Mouse (Mus musculus) hindbrain, embryonic 12.5 days (tissue): ENCODE results near the gene Shroom4. TPM values are rescaled to one million over a fixed set of nuclear protein-coding genes. Genes with fewer than 3 reads are reported as not detected.
"Not testable (repeated sequence)": the region's sequence is repeated elsewhere in the genome, so short reads cannot be mapped to it uniquely, and the experiment has no call there.

Experiments used
- ATAC-seq: fragments of 200-750 bp; cut with Nextera tagmentation; 2 replicates; pipeline ENCODE4 v1.8.0; 2017; ENCODE audit warnings: moderate TSS enrichment; ENCODE audit not compliant: low FRiP score
- H3K27ac ChIP-seq: fragments of 300-500 bp; sonication (generic); 2 replicates; pipeline ENCODE4 v1.5.1; 2016; ENCODE audit warnings: mild to moderate bottlenecking
- H3K27me3 ChIP-seq: fragments of 300-500 bp; sonication (generic); 2 replicates; pipeline ENCODE4 v1.6.1; 2016; ENCODE audit warnings: mild to moderate bottlenecking
- H3K36me3 ChIP-seq: fragments of 300-500 bp; sonication (generic); 2 replicates; pipeline ENCODE4 v1.6.1; 2016; ENCODE audit warnings: mild to moderate bottlenecking
- H3K4me1 ChIP-seq: fragments of 300-500 bp; sonication (generic); 2 replicates; pipeline ENCODE4 v1.6.1; 2016
- H3K4me2 ChIP-seq: fragments of 300-500 bp; sonication (generic); replicated peaks from 2 replicates; pipeline ENCODE4 v1.6.1; 2016; ENCODE audit warnings: mild to moderate bottlenecking
- H3K4me3 ChIP-seq: fragments of 300-500 bp; sonication (generic); 2 replicates; pipeline ENCODE4 v1.5.1; 2016; ENCODE audit warnings: mild to moderate bottlenecking
- H3K9ac ChIP-seq: fragments of 300-500 bp; sonication (generic); 2 replicates; pipeline ENCODE4 v1.6.1; 2016; ENCODE audit warnings: mild to moderate bottlenecking, moderate library complexity
- H3K9me3 ChIP-seq: fragments of 300-500 bp; sonication (generic); replicated peaks from 2 replicates; pipeline ENCODE4 v1.6.1; 2016; ENCODE audit warnings: mild to moderate bottlenecking
- WGBS: fragments of 180-500 bp; shearing (Covaris S2); methylation state at CpG from one replicate; pipeline ENCODE4 v1.1.7; 2016; 5-methylcytosine and 5-hydroxymethylcytosine counted together
- polyA plus RNA-seq: library from polyadenylated mRNA; unstranded; fragments of >200 nt; fragmentation: Nextera tagmentation; extraction: Ambion mirVana; gene quantifications from 2 replicates; pipeline ENCODE4 v1.2.1, GENCODE M21; 2016

Gene Shroom4
- polyA plus RNA-seq, 1 experiment from 2014 or later, result 5.0 TPM

DNA sequence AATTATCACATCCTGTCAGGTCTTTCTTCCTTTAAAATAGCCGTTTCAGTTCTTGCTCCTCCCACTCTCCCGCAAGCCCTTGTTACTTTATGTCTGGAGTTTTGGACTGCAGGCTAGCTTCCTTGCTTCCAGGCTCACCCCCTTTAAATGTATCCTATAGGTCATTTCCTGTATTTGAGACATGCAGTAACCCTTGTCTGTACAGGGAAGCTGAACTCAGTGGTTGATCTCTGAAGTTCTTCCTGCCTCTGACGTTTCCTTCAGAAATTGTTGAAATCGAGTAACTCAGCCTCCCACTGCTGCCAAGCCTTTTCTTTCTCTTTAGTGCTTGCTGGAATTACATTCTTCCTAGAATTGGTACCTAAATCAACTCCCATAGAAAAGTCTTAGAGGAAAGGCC, 18.5 kb downstream of the Shroom4 start:
- ATAC-seq, result no peak
- no peaks in the 10 kb centered on the region for H3K27me3 ChIP-seq
- no peak overlapping the region for H3K27ac ChIP-seq
- 48% methylated on average over 4 of the region's 4 CpGs for WGBS
- H3K36me3 ChIP-seq, result no peaks in the 10 kb centered on the region
- H3K9ac ChIP-seq, result no peak overlapping the region
- H3K4me2 ChIP-seq, result no peak overlapping the region
- no peaks in the 10 kb centered on the region for H3K4me1 ChIP-seq
- H3K9me3 ChIP-seq, result no peaks in the 10 kb centered on the region
- H3K4me3 ChIP-seq, result no peak overlapping the region

DNA sequence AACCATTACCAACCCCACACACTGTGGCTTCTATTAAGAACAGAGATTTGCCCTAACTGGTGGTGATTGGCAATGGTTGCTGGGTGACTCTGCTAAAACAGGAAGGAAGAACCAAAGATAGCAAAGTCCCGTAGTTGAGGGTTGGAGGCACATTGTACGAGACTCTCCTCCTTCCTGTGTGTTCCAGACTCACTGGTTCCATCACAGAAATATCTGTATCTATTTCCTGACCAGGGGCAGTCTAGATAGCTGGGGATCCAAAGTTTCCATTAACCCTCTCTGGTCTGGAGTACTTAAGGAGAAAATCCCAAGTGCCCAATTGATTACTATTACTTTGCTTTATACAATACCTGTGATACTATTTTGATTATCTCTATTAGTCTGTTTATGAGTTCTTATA, 35.6 kb downstream of the Shroom4 start:
- Histone ChIP-seq H3K27ac (no peak overlapping the region), H3K9ac (no peak overlapping the region), H3K4me1 (no peaks in the 10 kb centered on the region), H3K9me3 (no peaks in the 10 kb centered on the region), H3K4me3 (no peak overlapping the region), H3K4me2 (no peak overlapping the region), H3K27me3 (no peaks in the 10 kb centered on the region), H3K36me3 (no peaks in the 10 kb centered on the region)
- no peak for ATAC-seq
- 81% methylated on average over 2 of the region's 2 CpGs for WGBS

DNA sequence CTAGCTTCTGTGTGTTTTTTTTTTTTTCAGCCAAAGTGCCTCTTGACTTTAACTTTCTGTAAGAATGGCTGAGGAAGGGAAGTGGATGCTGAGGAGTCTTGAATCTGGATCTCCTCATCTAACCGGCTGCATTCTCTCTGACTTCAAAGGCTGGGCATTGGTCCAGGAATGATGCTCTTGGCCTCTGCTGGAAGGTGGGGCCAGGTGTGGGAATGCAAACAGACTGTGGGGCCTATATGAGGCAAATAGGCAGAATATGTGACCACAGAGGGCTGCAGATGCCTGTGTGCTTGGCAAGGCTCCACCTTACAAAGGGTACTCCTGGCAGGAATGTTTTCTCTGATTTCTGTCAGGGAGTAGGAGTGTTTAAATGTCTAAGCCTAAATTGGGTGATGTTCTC, 46.8 kb downstream of the Shroom4 start:
- Histone ChIP-seq H3K27ac (no peak overlapping the region), H3K36me3 (no peaks in the 10 kb centered on the region), H3K4me3 (no peak overlapping the region), H3K4me1 (no peaks in the 10 kb centered on the region), H3K27me3 (no peaks in the 10 kb centered on the region), H3K9me3 (no peaks in the 10 kb centered on the region), H3K9ac (no peak overlapping the region), H3K4me2 (no peak overlapping the region)
- WGBS, result 52% methylated on average over 1 of the region's 1 CpGs
- no peak for ATAC-seq

DNA sequence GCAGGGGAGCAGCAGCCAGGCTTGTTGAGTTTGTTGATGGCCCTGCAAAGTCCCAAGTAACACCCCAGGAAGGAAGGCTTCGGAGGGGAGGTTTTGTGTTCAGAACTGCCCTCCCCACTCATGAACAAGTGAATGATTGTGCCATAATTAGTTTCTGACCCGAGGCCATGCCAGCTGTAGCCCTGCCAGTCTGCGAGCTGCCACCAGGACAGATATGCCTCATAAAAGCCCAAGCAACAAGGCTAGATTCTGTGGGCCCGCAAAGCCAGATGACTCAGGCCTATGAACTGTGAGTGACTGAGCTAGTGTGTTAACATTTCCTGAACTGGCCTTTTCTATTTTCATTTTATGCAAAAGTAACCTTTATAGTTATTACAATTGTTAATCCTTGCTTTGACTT, 48.3 kb downstream of the Shroom4 start:
- Histone ChIP-seq H3K9ac (no peak overlapping the region), H3K36me3 (no peaks in the 10 kb centered on the region), H3K9me3 (no peaks in the 10 kb centered on the region), H3K27me3 (no peaks in the 10 kb centered on the region), H3K27ac (no peak overlapping the region), H3K4me3 (no peak overlapping the region), H3K4me2 (no peak overlapping the region), H3K4me1 (no peaks in the 10 kb centered on the region)
- 70% methylated on average over 4 of the region's 4 CpGs for WGBS
- ATAC-seq, result no peak

DNA sequence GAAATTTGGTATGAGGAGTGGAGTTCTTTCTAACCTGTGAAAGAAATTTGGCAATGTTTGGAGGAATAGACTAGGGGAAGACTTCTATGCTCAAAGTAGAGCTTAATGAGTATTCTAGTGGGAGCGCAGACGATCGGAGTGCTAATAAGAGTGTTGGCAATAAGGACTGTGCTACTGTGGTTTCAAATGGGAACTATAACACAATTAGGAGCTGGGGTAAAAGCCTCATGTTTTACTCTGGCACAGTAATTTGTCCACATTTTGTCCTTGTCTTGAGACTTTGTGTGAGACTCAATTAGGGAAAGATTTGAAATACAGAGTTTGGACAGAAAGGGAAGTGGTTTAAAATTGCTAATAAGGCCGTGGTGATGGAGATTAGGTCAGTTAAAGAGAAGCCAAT, 53.6 kb downstream of the Shroom4 start:
- Histone ChIP-seq H3K27ac (no peak overlapping the region), H3K9me3 (no peaks in the 10 kb centered on the region), H3K4me2 (no peak overlapping the region), H3K4me3 (no peak overlapping the region), H3K9ac (no peak overlapping the region), H3K36me3 (no peaks in the 10 kb centered on the region), H3K4me1 (no peaks in the 10 kb centered on the region), H3K27me3 (no peaks in the 10 kb centered on the region)
- no peak for ATAC-seq
- WGBS, result 79% methylated on average over 4 of the region's 4 CpGs

DNA sequence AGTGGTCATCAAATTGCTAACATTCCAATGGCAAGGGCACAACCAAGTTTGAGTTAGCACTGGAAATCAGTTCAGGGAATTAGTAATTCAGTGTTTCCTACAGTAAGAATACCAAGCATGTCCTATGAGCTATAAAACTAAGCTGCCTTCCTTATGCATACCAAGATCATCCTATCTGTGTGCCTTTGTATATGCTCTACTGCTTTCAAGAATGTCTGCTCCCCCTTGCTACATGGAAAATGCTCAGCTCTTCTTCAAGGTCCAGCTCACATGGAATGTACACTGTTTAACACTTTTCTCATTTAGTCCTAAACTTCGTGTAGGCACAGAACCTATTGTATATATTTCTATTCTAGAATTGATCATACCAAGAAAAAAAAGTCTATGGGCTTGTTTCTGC, 69.6 kb downstream of the Shroom4 start:
- not testable (repeated sequence) for H3K36me3 ChIP-seq, H3K4me3 ChIP-seq, H3K9me3 ChIP-seq, ATAC-seq, H3K27ac ChIP-seq, H3K27me3 ChIP-seq, H3K4me2 ChIP-seq, H3K9ac ChIP-seq, H3K4me1 ChIP-seq
- WGBS, result no CpG with 5 or more reads among the region's 1 CpGs

DNA sequence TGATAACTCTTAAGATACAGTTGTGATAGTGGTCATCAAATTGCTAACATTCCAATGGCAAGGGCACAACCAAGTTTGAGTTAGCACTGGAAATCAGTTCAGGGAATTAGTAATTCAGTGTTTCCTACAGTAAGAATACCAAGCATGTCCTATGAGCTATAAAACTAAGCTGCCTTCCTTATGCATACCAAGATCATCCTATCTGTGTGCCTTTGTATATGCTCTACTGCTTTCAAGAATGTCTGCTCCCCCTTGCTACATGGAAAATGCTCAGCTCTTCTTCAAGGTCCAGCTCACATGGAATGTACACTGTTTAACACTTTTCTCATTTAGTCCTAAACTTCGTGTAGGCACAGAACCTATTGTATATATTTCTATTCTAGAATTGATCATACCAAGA, 72.9 kb downstream of the Shroom4 start:
- H3K27ac ChIP-seq, H3K4me3 ChIP-seq, H3K27me3 ChIP-seq, H3K36me3 ChIP-seq, ATAC-seq, H3K4me1 ChIP-seq, H3K9ac ChIP-seq, H3K4me2 ChIP-seq, H3K9me3 ChIP-seq: not testable (repeated sequence)
- no CpG with 5 or more reads among the region's 1 CpGs for WGBS

DNA sequence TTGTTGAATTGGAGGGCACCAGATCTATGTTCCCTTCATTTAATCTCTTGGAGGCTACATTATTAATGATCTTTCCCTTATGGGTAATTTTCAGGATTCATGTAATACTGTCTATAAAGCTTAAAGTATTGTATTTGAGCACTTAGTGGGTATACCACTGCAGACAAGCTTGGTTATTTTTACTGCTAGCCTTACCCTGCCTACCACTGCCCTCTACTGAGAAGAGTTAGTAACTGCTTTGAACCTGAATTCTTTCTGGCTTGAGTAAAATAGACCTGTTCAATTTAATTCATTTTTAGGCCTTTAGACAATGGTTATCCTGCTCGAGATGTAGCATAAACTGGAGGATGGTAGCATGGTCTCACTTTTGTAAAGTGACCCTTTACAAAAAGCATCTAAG, 75.5 kb downstream of the Shroom4 start:
- Histone ChIP-seq H3K9ac (no peak overlapping the region), H3K27ac (no peak overlapping the region), H3K4me2 (no peak overlapping the region), H3K36me3 (no peaks in the 10 kb centered on the region), H3K4me1 (no peaks in the 10 kb centered on the region), H3K9me3 (no peaks in the 10 kb centered on the region), H3K27me3 (no peaks in the 10 kb centered on the region), H3K4me3 (no peak overlapping the region)
- 55% methylated on average over 1 of the region's 1 CpGs for WGBS
- ATAC-seq, result no peak

DNA sequence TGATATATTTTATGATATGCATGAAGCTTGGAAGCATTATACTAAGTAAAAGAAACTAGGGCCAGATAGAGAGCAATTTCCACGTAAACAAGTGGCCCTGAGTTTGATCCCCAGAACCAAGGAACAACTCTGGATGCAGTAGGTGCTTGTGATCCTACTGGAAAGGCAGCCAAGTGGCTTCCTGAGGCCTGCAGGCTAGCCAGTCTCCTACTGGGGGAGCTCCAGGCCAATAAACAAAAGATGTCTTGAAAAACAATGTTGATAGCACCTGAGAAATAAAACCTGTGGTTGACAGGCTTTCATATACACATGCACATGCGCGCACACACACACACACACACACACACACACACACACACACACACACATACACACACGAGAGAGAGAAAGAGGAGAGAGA, 82.6 kb downstream of the Shroom4 start:
- Histone ChIP-seq H3K4me3 (no peak overlapping the region), H3K4me2 (no peak overlapping the region), H3K9me3 (no peaks in the 10 kb centered on the region), H3K36me3 (no peaks in the 10 kb centered on the region), H3K4me1 (peaks cover 2% of the 10 kb centered on the region; the same call in 1 of the 2 replicates), H3K9ac (no peak overlapping the region), H3K27me3 (no peaks in the 10 kb centered on the region), H3K27ac (no peak overlapping the region)
- no peak for ATAC-seq
- WGBS, result 78% methylated on average over 4 of the region's 4 CpGs

DNA sequence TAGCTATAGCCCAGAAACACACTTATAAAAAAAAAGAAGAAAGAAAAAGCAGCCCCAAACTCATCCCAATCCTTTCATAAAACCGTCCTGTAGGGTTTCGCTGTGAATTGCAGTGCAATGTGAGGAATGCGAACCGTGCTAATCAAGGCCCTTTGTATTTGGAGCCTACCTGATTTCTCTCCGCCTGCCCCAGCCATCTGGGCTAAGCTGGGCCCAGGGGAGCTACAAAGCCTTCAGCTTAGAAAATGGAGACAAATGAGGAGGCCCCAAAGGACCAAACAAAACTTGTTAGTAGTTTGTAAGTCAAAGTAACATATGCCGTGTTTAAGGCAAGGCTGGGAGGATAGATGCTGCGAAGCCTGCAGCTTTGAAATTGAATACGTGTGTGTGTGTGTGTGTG, 84.2 kb downstream of the Shroom4 start:
- Histone ChIP-seq H3K27ac (no peak overlapping the region), H3K4me1 (peaks cover 2% of the 10 kb centered on the region; the same call in 1 of the 2 replicates), H3K4me2 (no peak overlapping the region), H3K36me3 (no peaks in the 10 kb centered on the region), H3K9me3 (no peaks in the 10 kb centered on the region), H3K4me3 (no peak overlapping the region), H3K9ac (no peak overlapping the region), H3K27me3 (no peaks in the 10 kb centered on the region)
- WGBS, result 22% methylated on average over 8 of the region's 8 CpGs
- ATAC-seq, result no peak

DNA sequence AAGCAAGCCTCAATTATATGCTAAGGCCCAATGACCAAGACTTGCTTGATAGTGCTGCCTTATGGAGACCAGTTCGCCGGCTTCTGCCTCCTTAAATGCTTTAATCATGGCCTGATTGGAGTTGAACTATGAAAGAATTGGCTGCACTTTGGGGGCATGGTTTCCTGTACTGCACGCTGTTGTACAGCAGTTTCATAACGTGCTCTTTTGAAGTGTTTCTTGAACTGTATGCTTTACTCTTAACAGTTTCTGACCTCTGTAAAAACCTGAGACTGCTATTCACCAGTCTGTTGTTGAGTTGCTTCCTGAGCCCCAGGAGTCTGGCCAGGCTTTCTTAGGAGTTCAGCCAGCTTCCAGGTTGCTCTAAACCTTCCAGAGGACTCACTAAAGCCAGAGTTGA, 90.8 kb downstream of the Shroom4 start:
- WGBS, result 70% methylated on average over 4 of the region's 4 CpGs
- H3K36me3 ChIP-seq, result no peaks in the 10 kb centered on the region
- H3K27me3 ChIP-seq, result no peaks in the 10 kb centered on the region
- no peak overlapping the region for H3K4me3 ChIP-seq
- ATAC-seq, result no peak
- no peak overlapping the region for H3K4me2 ChIP-seq
- no peaks in the 10 kb centered on the region for H3K4me1 ChIP-seq
- no peak overlapping the region for H3K9ac ChIP-seq
- no peak overlapping the region for H3K27ac ChIP-seq
- no peaks in the 10 kb centered on the region for H3K9me3 ChIP-seq

DNA sequence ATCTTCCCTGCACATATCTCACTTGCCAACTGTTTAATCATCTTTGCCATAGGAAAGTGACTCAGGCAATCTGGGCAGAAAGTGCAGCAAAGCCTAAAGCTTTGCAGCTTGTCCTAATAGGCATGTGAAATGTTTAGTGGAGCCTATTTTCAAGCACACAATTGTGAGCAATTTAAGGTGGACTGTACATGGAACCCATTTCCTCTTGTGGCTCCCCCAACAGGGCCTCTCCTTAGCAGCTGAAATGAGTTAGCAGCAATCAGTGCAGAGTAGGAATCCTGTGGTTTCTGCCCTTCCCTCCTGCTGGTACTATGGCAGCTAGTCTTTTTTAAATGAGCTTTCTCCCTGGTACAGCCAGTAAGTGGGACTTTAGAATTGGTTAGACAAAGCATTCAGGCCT, 95.8 kb downstream of the Shroom4 start:
- Histone ChIP-seq H3K9me3 (no peaks in the 10 kb centered on the region), H3K27ac (no peak overlapping the region), H3K9ac (no peak overlapping the region), H3K4me1 (no peaks in the 10 kb centered on the region), H3K4me2 (no peak overlapping the region), H3K4me3 (no peak overlapping the region), H3K27me3 (no peaks in the 10 kb centered on the region), H3K36me3 (no peaks in the 10 kb centered on the region)
- no peak for ATAC-seq

DNA sequence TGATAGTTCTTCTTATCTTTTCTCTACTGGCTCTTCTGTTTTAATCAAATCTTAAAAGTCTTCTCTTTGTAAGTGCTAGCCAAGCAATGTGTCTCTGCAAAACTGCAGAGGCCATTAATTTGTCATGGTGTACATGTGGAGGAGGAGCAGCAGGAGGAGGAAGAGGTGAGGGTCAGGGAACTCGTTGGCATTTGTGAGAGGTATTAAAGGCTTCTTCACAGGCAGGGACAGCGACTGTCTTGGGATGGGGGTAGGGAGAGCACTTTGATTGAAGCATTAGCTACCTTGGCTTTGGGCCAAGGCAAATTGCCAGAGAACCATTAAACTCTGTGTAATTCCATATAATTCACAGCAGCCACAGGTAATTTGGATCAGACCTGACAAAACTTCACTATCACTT, 96.7 kb downstream of the Shroom4 start:
- H3K9me3 ChIP-seq, result no peaks in the 10 kb centered on the region
- H3K27ac ChIP-seq, result no peak overlapping the region
- no peak overlapping the region for H3K4me2 ChIP-seq
- no peak overlapping the region for H3K9ac ChIP-seq
- no peak for ATAC-seq
- WGBS, result 62% methylated on average over 2 of the region's 2 CpGs
- H3K27me3 ChIP-seq, result no peaks in the 10 kb centered on the region
- no peaks in the 10 kb centered on the region for H3K4me1 ChIP-seq
- no peak overlapping the region for H3K4me3 ChIP-seq
- H3K36me3 ChIP-seq, result no peaks in the 10 kb centered on the region

DNA sequence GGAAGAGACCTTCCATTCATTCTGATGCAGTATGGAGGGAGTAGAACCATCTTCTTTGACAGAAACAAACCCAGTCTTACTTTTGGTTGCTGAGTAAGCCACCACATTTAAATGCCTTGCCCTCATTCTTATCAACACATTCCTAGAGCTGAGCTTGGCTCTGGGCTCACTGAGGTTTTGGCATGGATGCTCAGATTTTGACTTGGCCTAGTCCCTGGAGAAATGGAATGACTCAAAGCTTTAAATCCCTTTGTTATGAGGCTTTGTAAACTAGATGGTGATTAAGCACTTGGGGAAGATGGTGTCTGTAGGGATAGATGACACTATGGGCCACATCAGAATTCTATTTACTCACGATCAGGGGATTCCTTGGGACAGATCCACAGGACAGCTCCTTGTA, 102.2 kb downstream of the Shroom4 start:
- no peaks in the 10 kb centered on the region for H3K27me3 ChIP-seq
- no peaks in the 10 kb centered on the region for H3K36me3 ChIP-seq
- no peak overlapping the region for H3K4me3 ChIP-seq
- no peak overlapping the region for H3K27ac ChIP-seq
- H3K4me1 ChIP-seq, result no peaks in the 10 kb centered on the region
- no peak overlapping the region for H3K9ac ChIP-seq
- ATAC-seq, result no peak
- no peak overlapping the region for H3K4me2 ChIP-seq
- H3K9me3 ChIP-seq, result no peaks in the 10 kb centered on the region
- 76% methylated on average over 1 of the region's 1 CpGs for WGBS
